In the genomic region with DNA sequence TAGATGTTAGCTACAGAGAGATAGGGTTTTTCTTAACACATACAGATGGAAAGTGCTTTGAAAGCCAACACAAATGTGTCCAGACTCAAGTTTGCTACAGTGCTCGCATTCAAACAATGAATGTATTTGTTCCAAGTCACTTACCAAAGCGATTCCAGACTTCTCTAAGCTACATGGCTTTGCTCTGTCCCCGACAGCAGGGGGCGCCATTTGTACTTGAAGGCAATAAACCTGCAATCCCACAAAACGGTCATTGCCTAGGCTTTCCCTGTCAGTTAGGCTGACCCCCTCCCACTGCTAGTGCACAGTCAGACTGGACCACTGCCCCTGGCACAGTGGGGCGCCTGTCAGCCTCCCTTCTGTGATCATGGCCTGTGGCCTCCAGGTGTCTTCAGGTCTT, we compare ENCODE assay signal across 7 mouse cellular contexts. TPM values are rescaled to one million over a fixed set of nuclear protein-coding genes. Genes with fewer than 3 reads are reported as not detected.
DNase-seq lines count a peak whose midpoint lies in the region; ATAC-seq and TF ChIP-seq lines count a peak whose summit lies in the region.

No protein-coding gene starts in this region.

- peaks cover 4% of the 10 kb centered on the region for H3K27me3 ChIP-seq in hindbrain, embryonic 10.5 days (ENCODE audit: insufficient read depth, poor library complexity, severe bottlenecking)
- H3K27me3 ChIP-seq in hindbrain, embryonic 16.5 days (replicated peaks; ENCODE audit: control insufficient read depth, insufficient read depth, low read length): no peaks in the 10 kb centered on the region
- no peaks in the 10 kb centered on the region for H3K27me3 ChIP-seq in CH12.LX (replicated peaks)

- H3K36me3 ChIP-seq in hindbrain, embryonic 10.5 days: peaks cover 47% of the 10 kb centered on the region
- peaks cover 18% of the 10 kb centered on the region for H3K36me3 ChIP-seq in hindbrain, embryonic 16.5 days (ENCODE audit: control insufficient read depth, insufficient read depth, low read length)
- H3K36me3 ChIP-seq in CH12.LX (replicated peaks in 1 of 2; ENCODE audit: control insufficient read depth in 1 of 2, insufficient read depth in 1 of 2, low read length in 1 of 2): peaks cover 0 to 16% of the 10 kb centered on the region in 2 experiments

- peak; percentile 64 to 75 for TF ChIP-seq CTCF in CH12.LX (conservative IDR thresholded peaks at IDR 0.05 in 1 of 2, IDR thresholded peaks at IDR 0.05 in 1 of 2; ENCODE audit: low read depth in 2 of 2, low read length in 2 of 2)
- peak; percentile 69 for TF ChIP-seq CTCF in lung, adult 2 months (IDR thresholded peaks at IDR 0.05; ENCODE audit: insufficient read depth, low read length)

- TF ChIP-seq EP300 in CH12.LX (IDR thresholded peaks at IDR 0.05; ENCODE audit: low read length): no peak

- no peaks in the 10 kb centered on the region for H3K9me3 ChIP-seq in hindbrain, embryonic 10.5 days
- no peaks in the 10 kb centered on the region for H3K9me3 ChIP-seq in hindbrain, embryonic 16.5 days (ENCODE audit: control insufficient read depth, low read length)
- no peaks in the 10 kb centered on the region for H3K9me3 ChIP-seq in CH12.LX (replicated peaks; ENCODE audit: low read length)

- DNase-seq in hindbrain, embryonic 10.5 days (ENCODE audit: low spot score): peak; percentile 33
- DNase-seq in CH12.LX (ENCODE audit: extremely low read depth): peak; percentile 45
- DNase-seq in adrenal gland, adult 2 months: peak; percentile 59
- peak; percentile 39 for DNase-seq in gastrocnemius, postnatal 14 days
- DNase-seq in lung, adult 2 months: peak; percentile 50
- DNase-seq in spleen, postnatal 36 days (ENCODE audit: low spot score in 2 of 2): peak; percentile 14 to 32

- no peak for ATAC-seq in hindbrain, embryonic 16.5 days

- H3K4me2 ChIP-seq in hindbrain, embryonic 16.5 days (ENCODE audit: low read length): no peak overlapping the region
- no peak overlapping the region for H3K4me2 ChIP-seq in CH12.LX (ENCODE audit: insufficient read depth, low read depth, poor library complexity, severe bottlenecking)

- dilution Hi-C loops in CH12.LX (cut with MboI; ENCODE audit: extremely low pct_ligation_motif_present, extremely low pct_unique_long_range_greater_than_20kb, low sequenced_read_pairs): no loop called here

- no peaks in the 10 kb centered on the region for H3K4me1 ChIP-seq in hindbrain, embryonic 10.5 days (replicated peaks)
- H3K4me1 ChIP-seq in hindbrain, embryonic 16.5 days (ENCODE audit: control insufficient read depth, insufficient read depth, low read depth, low read length): no peaks in the 10 kb centered on the region
- no peaks in the 10 kb centered on the region for H3K4me1 ChIP-seq in CH12.LX (ENCODE audit: control insufficient read depth in 1 of 2, insufficient read depth in 2 of 2)
- H3K4me1 ChIP-seq in lung, adult 2 months (ENCODE audit: control insufficient read depth, insufficient read depth, low read length): no peaks in the 10 kb centered on the region

- H3K9ac ChIP-seq in hindbrain, embryonic 16.5 days (ENCODE audit: low read depth, low read length): no peak overlapping the region
- H3K9ac ChIP-seq in CH12.LX (ENCODE audit: insufficient read depth, low read depth): no peak overlapping the region

- intact Hi-C loops in gastrocnemius, postnatal 14 days (cut with DNase I; ENCODE audit: low total_unique reads): no loop called here

- H3K79me2 ChIP-seq in CH12.LX (replicated peaks; ENCODE audit: control insufficient read depth, extremely low read depth, insufficient read depth, poor library complexity, severe bottlenecking): no peaks in the 10 kb centered on the region

- no peak for TF ChIP-seq POLR2A in CH12.LX (IDR thresholded peaks at IDR 0.05; ENCODE audit: low read depth, low read length)
- no peak for TF ChIP-seq POLR2A in lung, adult 2 months (IDR thresholded peaks at IDR 0.05; ENCODE audit: borderline replicate concordance, extremely low read depth, low read depth, low read length)

- H3K4me3 ChIP-seq in hindbrain, embryonic 10.5 days: no peak overlapping the region
- H3K4me3 ChIP-seq in hindbrain, embryonic 16.5 days (ENCODE audit: low read length): no peak overlapping the region
- H3K4me3 ChIP-seq in CH12.LX (replicated peaks in 1 of 3; ENCODE audit: low read depth in 2 of 3, low read length in 2 of 3, poor library complexity in 1 of 3): no peak overlapping the region
- no peak overlapping the region for H3K4me3 ChIP-seq in lung, adult 2 months (replicated peaks; ENCODE audit: extremely low read depth, low read depth, low read length)

- H3K27ac ChIP-seq in hindbrain, embryonic 10.5 days: no peak overlapping the region
- no peak overlapping the region for H3K27ac ChIP-seq in hindbrain, embryonic 16.5 days (ENCODE audit: low read depth, low read length)
- no peak overlapping the region for H3K27ac ChIP-seq in CH12.LX (ENCODE audit: insufficient read depth, low read depth)

- WGBS in hindbrain, embryonic 10.5 days: 46% methylated on average over 6 of the region's 6 CpGs
- WGBS in hindbrain, embryonic 16.5 days: 32% methylated on average over 6 of the region's 6 CpGs
- 40% methylated on average over 6 of the region's 6 CpGs for WGBS in lung, adult 2 months

- TF ChIP-seq RAD21 in CH12.LX (IDR thresholded peaks at IDR 0.05; ENCODE audit: low read depth, low read length): no peak; the same call in none of the 2 replicates

- in situ Hi-C loops in CH12.LX (cut with MboI; ENCODE audit: low pct_ligation_motif_present, low pct_unique_long_range_greater_than_20kb, low sequenced_read_pairs): no loop called here

TF ChIP-seq in CH12.LX, 34 proteins besides CTCF, POLR2A, EP300 and RAD21:
- TF ChIP-seq SMC3 (IDR thresholded peaks at IDR 0.05; ENCODE audit: low read depth, low read length) (0 out of 2 replicates have a peak, but pooled peaks have one; percentile 4), KAT2A (IDR thresholded peaks at IDR 0.05; ENCODE audit: insufficient replicate concordance, low read length) (no peak)

RNA-seq across cellular contexts. Expression of gene Mrps10, which starts 8.7 kb away (rescaled TPM):
- polyA plus RNA-seq in hindbrain, embryonic 10.5 days (2016; fragmentation: Nextera tagmentation; extraction: Ambion mirVana): 85.2 and 86.5 TPM in 2 replicates
- 67.0 and 72.1 TPM in 2 replicates for polyA plus RNA-seq in hindbrain, embryonic 16.5 days (2015; fragmentation: Nextera tagmentation; extraction: Ambion mirVana)
- total RNA-seq in CH12.LX (2012; rRNA removed) (86.8 and 90.3 TPM in 2 replicates), CH12.LX (2014; rRNA removed) (57.7 and 58.6 TPM in 2 replicates)
- polyA plus RNA-seq in CH12.LX (2012; ENCODE audit: insufficient read length, low read depth): 114 and 124 TPM in 2 replicates
- 10 to 100 TPM; 40.8 to 50.0 TPM for total RNA-seq in adrenal gland, adult 2 months (2021)
- 19.4 and 28.3 TPM in 2 replicates for polyA plus RNA-seq in adrenal gland, adult 2 months (2012; rRNA removed)
- 10 to 100 TPM; 36.8 to 40.7 TPM for total RNA-seq in gastrocnemius, postnatal 14 days (2021)
- 15.5 and 18.8 TPM in 2 replicates for polyA plus RNA-seq in lung, adult 2 months (2012; rRNA removed)

RNA-seq across cellular contexts. Expression of gene Guca1b, which starts 25.2 kb away (rescaled TPM):
- polyA plus RNA-seq in hindbrain, embryonic 10.5 days (2016; fragmentation: Nextera tagmentation; extraction: Ambion mirVana): 0.97 and 1.0 TPM in 2 replicates
- polyA plus RNA-seq in hindbrain, embryonic 16.5 days (2015; fragmentation: Nextera tagmentation; extraction: Ambion mirVana): 0.45 and 0.81 TPM in 2 replicates
- total RNA-seq in CH12.LX (2012; rRNA removed) (0.59 and 0.92 TPM in 2 replicates), CH12.LX (2014; rRNA removed) (0.46 and 0.62 TPM in 2 replicates)
- 1.6 and 1.7 TPM in 2 replicates for polyA plus RNA-seq in CH12.LX (2012; ENCODE audit: insufficient read length, low read depth)
- 1 to 10 TPM in 1 of 2 experiments, under 1 TPM in 1; 0.38 to 3.2 TPM for total RNA-seq in adrenal gland, adult 2 months (2021)
- polyA plus RNA-seq in adrenal gland, adult 2 months (2012; rRNA removed): 2.5 and 2.6 TPM in 2 replicates
- total RNA-seq in gastrocnemius, postnatal 14 days (2021): under 1 TPM; 0.22 to 0.41 TPM
- polyA plus RNA-seq in lung, adult 2 months (2012; rRNA removed): 1.0 and 1.3 TPM in 2 replicates

RNA-seq across cellular contexts. Expression of gene Guca1a, which starts 40.4 kb away (rescaled TPM):
- 1.8 and 2.1 TPM in 2 replicates for polyA plus RNA-seq in hindbrain, embryonic 10.5 days (2016; fragmentation: Nextera tagmentation; extraction: Ambion mirVana)
- polyA plus RNA-seq in hindbrain, embryonic 16.5 days (2015; fragmentation: Nextera tagmentation; extraction: Ambion mirVana): 0.66 and 0.80 TPM in 2 replicates
- total RNA-seq in CH12.LX (2012; rRNA removed): 1.8 and 5.2 TPM in 2 replicates
- total RNA-seq in CH12.LX (2014; rRNA removed): 2.4 and 3.2 TPM in 2 replicates
- polyA plus RNA-seq in CH12.LX (2012; ENCODE audit: insufficient read length, low read depth): 2.1 TPM in 2 replicates
- total RNA-seq in adrenal gland, adult 2 months (2021): 1 to 10 TPM; 1.6 to 3.0 TPM
- 4.0 and 5.0 TPM in 2 replicates for polyA plus RNA-seq in adrenal gland, adult 2 months (2012; rRNA removed)
- under 1 TPM; 0.27 to 0.66 TPM for total RNA-seq in gastrocnemius, postnatal 14 days (2021)
- 1.1 and 2.9 TPM in 2 replicates for polyA plus RNA-seq in lung, adult 2 months (2012; rRNA removed)
